Mouse (Mus musculus) liver, embryonic 14.5 days (tissue): ENCODE data around the gene Cers1. TPM values are rescaled to one million over a fixed set of nuclear protein-coding genes. Genes with fewer than 3 reads are reported as not detected.

Experiments used
- ATAC-seq: fragments of 200-750 bp; cut with Nextera tagmentation; 2 replicates; pipeline ENCODE4 v1.8.0; 2017; ENCODE audit warnings: moderate number of reproducible peaks, mild to moderate bottlenecking, moderate library complexity; ENCODE audit not compliant: insufficient read depth
- DNase-seq, 3 experiments: peaks; one replicate each; pipeline ENCODE4 v3.0.0-alpha.2; 2012 to 2013; ENCODE audit warnings: low read depth in 3 of 3, low spot score in 3 of 3
- H3K27ac ChIP-seq: fragments of 300-500 bp; sonication (generic); 2 replicates; pipeline ENCODE4 v1.5.1; 2014; ENCODE audit warnings: moderate library complexity, mild to moderate bottlenecking, control low read depth, inconsistent platforms
- H3K27me3 ChIP-seq: fragments of 300-500 bp; sonication (generic); 2 replicates; pipeline ENCODE4 v1.6.1; 2014; ENCODE audit warnings: mild to moderate bottlenecking, low read length, moderate library complexity; ENCODE audit not compliant: control insufficient read depth, insufficient read depth
- H3K36me3 ChIP-seq: fragments of 300-500 bp; sonication (generic); replicated peaks from 2 replicates; pipeline ENCODE4 v1.6.1; 2014; ENCODE audit warnings: low read depth; ENCODE audit not compliant: control insufficient read depth, insufficient read depth
- H3K4me1 ChIP-seq, 2 experiments: fragments of 200-500 bp in 1 of 2; fragments of 300-500 bp in 1 of 2; sonication (generic) in 1 of 2; replicated peaks; 2 replicates each; pipeline ENCODE4 v1.6.1; 2012 to 2014; ENCODE audit warnings: antibody characterized with exemption in 1 of 2, inconsistent platforms in 1 of 2, low read length in 1 of 2; ENCODE audit not compliant: control insufficient read depth in 2 of 2, insufficient read depth in 2 of 2
- H3K4me2 ChIP-seq: fragments of 300-500 bp; sonication (generic); 2 replicates; pipeline ENCODE4 v1.6.1; 2014; ENCODE audit warnings: low read depth, mild to moderate bottlenecking, control low read depth, moderate library complexity
- H3K4me3 ChIP-seq, 2 experiments: fragments of 200-500 bp in 1 of 2; fragments of 300-500 bp in 1 of 2; sonication (generic) in 1 of 2; 2 replicates each; pipeline ENCODE4 v1.5.1; 2012 to 2014; ENCODE audit warnings: low read depth in 2 of 2, low read length in 2 of 2, mild to moderate bottlenecking in 2 of 2, control low read depth in 1 of 2, inconsistent platforms in 1 of 2, moderate library complexity in 1 of 2; ENCODE audit not compliant: insufficient read depth in 1 of 2
- H3K9ac ChIP-seq: fragments of 300-500 bp; sonication (generic); replicated peaks from 2 replicates; pipeline ENCODE4 v1.6.1; 2014; ENCODE audit warnings: mild to moderate bottlenecking, control low read depth, moderate library complexity
- H3K9me3 ChIP-seq: fragments of 300-500 bp; sonication (generic); 2 replicates; pipeline ENCODE4 v1.6.1; 2016; ENCODE audit warnings: low read length, mixed read lengths; ENCODE audit not compliant: control insufficient read depth
- CTCF ChIP-seq: IDR thresholded peaks from 2 replicates; pipeline ENCODE4 v1.5.1; 2016; ENCODE audit warnings: antibody characterized with exemption, low read depth, control low read depth
- EP300 ChIP-seq: IDR thresholded peaks from 2 replicates; pipeline ENCODE4 v1.6.1; 2016; ENCODE audit warnings: antibody characterized with exemption, low read depth
- WGBS: fragments of 180-500 bp; shearing (Covaris S2); extraction: QIAGEN DNeasy Blood & Tissue Kit; methylation state at CpG from one replicate; pipeline ENCODE4 v1.1.7; 2014; ENCODE audit not compliant: insufficient replicate concordance; 5-methylcytosine and 5-hydroxymethylcytosine counted together
- polyA plus RNA-seq, 2 experiments: library from polyadenylated mRNA; depleted of rRNA in 1 of 2; stranded (reverse) in 1 of 2; unstranded in 1 of 2; fragments of >200 nt; fragmentation: Nextera tagmentation in 1 of 2; extraction: Ambion mirVana in 1 of 2; gene quantifications; 2 replicates each; pipeline versions ENCODE4 v1.2.1 to v1.2.3; 2012 to 2014

The Cers1 gene
- polyA plus RNA-seq, 2 experiments, result 0.09 TPM; not detected in 1

DNA sequence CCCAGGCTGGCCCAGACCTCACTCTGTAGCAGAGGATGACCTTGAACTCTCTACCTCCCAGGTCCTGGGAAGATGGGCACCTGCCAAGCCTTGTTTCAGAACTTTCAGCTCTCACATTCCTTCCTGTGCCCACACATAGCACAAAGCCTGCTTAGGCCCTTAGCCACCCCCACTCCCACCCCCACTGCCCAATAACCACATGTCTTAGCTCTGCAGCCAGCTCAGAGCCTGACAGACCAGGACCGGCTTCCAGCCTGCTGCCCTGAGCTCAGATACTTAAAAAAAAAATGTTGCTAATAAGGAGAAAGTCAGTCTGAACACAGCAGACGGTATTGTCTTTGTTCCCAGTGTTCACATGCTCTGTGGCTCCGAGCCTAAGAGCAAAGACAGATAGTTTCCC is 34.6 kb upstream of the Cers1 start:
- H3K27ac ChIP-seq, result no peak overlapping the region
- ATAC-seq, result no peak
- H3K9me3 ChIP-seq, result no peaks in the 10 kb centered on the region
- no peak for DNase-seq
- H3K9ac ChIP-seq, result no peak overlapping the region
- H3K4me3 ChIP-seq, result no peak overlapping the region
- H3K36me3 ChIP-seq, result no peaks in the 10 kb centered on the region
- peaks cover 0 to 27% of the 10 kb centered on the region in 2 experiments; a peak in 2 of 4 replicates for H3K4me1 ChIP-seq
- TF ChIP-seq EP300 (no peak), CTCF (no peak)
- WGBS, result 53% methylated on average over 3 of the region's 3 CpGs
- H3K27me3 ChIP-seq, result no peaks in the 10 kb centered on the region; the same call in 1 of the 2 replicates
- H3K4me2 ChIP-seq, result no peak overlapping the region

DNA sequence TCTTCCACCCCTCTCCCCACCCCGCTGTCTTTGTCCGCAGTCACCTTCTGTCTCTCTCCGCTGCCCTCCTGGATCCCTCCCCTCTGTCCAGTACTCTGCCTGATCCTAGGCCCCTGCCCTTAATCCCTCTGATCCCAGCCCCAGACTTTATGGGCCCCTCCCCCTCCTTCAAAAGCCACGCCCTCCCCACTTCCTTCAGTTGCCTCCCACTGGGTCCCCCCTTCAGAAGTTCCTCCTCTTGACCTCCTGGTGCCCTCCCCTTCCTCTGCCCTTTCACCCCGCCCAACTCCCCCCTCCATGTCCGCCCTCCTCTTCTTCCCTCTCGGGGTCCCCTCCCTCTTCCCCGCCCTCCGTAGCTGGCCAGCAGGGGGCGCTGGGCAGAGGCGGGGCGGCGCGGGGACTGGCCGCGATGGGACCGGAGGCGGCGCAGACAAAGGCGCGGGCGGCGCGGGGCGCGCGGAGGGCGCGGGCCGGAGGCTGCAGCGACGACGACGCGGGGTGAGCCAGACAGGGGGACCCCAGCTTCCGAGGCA is 32.9 kb upstream of the Cers1 start, which contains the start of gene Homer3:
TSS of gene Homer3 (plus strand) at position 225 of the 533 bp plus-strand sequence.
- peak within 1 kb of the TSS; percentile 65 to 71 for H3K4me3 ChIP-seq
- DNase-seq (peak; percentile 50 to 59 (median 58)), ATAC-seq (peak; percentile 81)
- peak within 1 kb of the TSS; percentile 46 for H3K9ac ChIP-seq
- no peaks in the 10 kb centered on the region; the same call in 1 of the 2 replicates for H3K9me3 ChIP-seq
- no peaks in the 10 kb centered on the region for H3K36me3 ChIP-seq
- WGBS, result 1% methylated on average over 35 of the region's 36 CpGs
- no peak for TF ChIP-seq EP300
- TF ChIP-seq CTCF, result peak; percentile 86
- peak within 1 kb of the TSS; percentile 74 for H3K4me2 ChIP-seq
- H3K27me3 ChIP-seq, result no peaks in the 10 kb centered on the region; the same call in 1 of the 2 replicates
- peaks cover 0 to 11% of the 10 kb centered on the region in 2 experiments; a peak in 2 of 4 replicates for H3K4me1 ChIP-seq
- no peak within 1 kb of the TSS for H3K27ac ChIP-seq

DNA sequence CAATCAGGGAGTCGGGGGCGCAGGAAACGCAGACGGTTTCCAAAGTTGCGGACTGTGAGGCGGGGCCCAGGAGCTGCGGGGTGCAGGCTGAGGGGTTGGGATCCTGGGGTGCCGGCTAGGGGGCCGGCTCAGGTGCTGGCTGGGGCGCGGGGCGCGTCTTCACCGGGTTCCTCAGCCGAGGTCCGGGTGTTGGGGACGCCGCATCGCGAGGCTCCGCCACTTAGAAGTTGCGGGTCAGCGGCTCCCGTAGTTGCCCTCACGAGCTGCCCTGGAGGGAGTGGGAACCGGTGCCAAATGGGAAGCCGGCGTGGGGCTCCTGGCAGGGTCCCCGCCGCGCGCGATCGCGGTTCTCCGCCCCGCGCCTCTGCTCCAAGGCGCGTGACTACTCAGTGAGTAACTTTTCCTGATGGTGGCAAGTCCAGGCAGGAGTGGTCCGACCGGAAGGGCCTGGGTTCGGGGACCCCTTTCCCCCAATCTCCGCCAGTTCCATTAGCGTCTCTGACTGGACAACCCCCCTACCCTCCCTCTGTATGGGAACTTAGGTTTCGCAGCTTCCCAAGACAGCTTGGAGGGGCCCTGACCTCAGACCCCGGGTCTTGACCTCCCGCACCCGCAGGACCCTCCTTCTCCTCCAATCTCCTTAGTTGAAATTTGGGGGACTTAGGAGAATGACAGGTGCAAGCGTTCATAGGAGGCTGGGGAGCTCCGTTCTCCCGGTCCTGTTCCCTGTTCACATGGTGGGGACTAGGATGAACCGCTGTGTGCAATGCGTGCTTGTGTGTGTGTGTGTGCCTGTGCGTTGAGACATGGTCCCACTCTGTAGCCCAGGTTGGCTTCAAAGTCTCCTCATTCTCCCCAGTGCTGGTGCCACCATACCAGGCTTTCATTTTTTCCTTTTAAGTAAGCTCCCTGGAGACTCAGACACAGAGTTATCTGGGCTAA is 32.2 kb upstream of the Cers1 start:
- H3K4me2 ChIP-seq, result peak overlapping the region; percentile 74
- under 1% methylated on average over 55 of the region's 55 CpGs for WGBS
- DNase-seq (no peak), ATAC-seq (peak; percentile 36)
- no peak overlapping the region for H3K27ac ChIP-seq
- peak overlapping the region; percentile 65 to 71 for H3K4me3 ChIP-seq
- no peaks in the 10 kb centered on the region; the same call in 1 of the 2 replicates for H3K9me3 ChIP-seq
- H3K9ac ChIP-seq, result peak overlapping the region; percentile 46
- no peaks in the 10 kb centered on the region; the same call in 1 of the 2 replicates for H3K27me3 ChIP-seq
- peaks cover 0 to 11% of the 10 kb centered on the region in 2 experiments; a peak in 2 of 4 replicates for H3K4me1 ChIP-seq
- no peaks in the 10 kb centered on the region for H3K36me3 ChIP-seq
- TF ChIP-seq CTCF (no peak), EP300 (no peak)

DNA sequence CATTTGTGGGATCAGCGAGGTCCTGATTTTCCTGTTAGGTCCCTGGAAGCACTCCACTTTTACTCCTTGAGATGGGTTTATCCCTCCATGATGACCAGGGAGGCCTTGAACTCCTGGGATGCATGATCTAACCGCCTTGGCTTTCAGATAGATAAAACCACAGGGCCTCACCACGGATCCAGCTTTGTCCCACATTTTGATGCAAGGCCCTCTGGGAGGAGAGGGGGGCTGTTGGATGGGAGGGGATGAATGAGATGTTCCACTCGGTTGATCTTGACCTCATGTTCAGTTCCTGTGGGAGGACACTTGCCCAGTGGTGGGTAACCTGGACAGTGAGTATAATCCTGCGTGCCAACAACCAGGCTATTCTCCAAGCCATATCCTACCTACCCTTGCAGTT is 31.2 kb upstream of the Cers1 start:
- H3K4me3 ChIP-seq, result no peak overlapping the region
- no peak for TF ChIP-seq CTCF
- TF ChIP-seq EP300, result no peak
- H3K4me1 ChIP-seq, result peaks cover 0 to 11% of the 10 kb centered on the region in 2 experiments; a peak in 2 of 4 replicates
- WGBS, result 51% methylated on average over 5 of the region's 5 CpGs
- H3K27me3 ChIP-seq, result no peaks in the 10 kb centered on the region; the same call in 1 of the 2 replicates
- no peak overlapping the region for H3K27ac ChIP-seq
- no peaks in the 10 kb centered on the region; the same call in 1 of the 2 replicates for H3K9me3 ChIP-seq
- DNase-seq (no peak), ATAC-seq (no peak)
- H3K9ac ChIP-seq, result no peak overlapping the region
- H3K36me3 ChIP-seq, result no peaks in the 10 kb centered on the region
- H3K4me2 ChIP-seq, result no peak overlapping the region
